Mouse (Mus musculus): ENCODE measurements around the gene Akr1c14.
A peak's percentile ranks its signal among the peaks of the same experiment; 100 is the strongest.
"Not testable (repeated sequence)": the region's sequence is repeated elsewhere in the genome, so short reads cannot be mapped to it uniquely, and the experiment has no call there.

Gene Akr1c14

GRCm38 (mm10) chr13:4123146-4123545 is 74.3 kb downstream of the Akr1c14 start:
- DNase-seq (ENCODE audit: low read depth, low spot score) = no peak

- not testable (repeated sequence) for DNase-seq (ENCODE audit: low read depth, low spot score)
Observed at GRCm38 (mm10) chr13:4124471-4124870, 75.7 kb downstream of the Akr1c14 start.

GRCm38 (mm10) chr13:4125846-4126245 is 77.0 kb downstream of the Akr1c14 start:
- not testable (repeated sequence) for DNase-seq (ENCODE audit: low read depth, low spot score)

- peak; percentile 44 for DNase-seq (ENCODE audit: low read depth, low spot score)
Observed at GRCm38 (mm10) chr13:4129100-4129499, 80.3 kb downstream of the Akr1c14 start.

- DNase-seq (ENCODE audit: low read depth, low spot score) = no peak
Observed at GRCm38 (mm10) chr13:4131317-4131716, 82.5 kb downstream of the Akr1c14 start.

DNA sequence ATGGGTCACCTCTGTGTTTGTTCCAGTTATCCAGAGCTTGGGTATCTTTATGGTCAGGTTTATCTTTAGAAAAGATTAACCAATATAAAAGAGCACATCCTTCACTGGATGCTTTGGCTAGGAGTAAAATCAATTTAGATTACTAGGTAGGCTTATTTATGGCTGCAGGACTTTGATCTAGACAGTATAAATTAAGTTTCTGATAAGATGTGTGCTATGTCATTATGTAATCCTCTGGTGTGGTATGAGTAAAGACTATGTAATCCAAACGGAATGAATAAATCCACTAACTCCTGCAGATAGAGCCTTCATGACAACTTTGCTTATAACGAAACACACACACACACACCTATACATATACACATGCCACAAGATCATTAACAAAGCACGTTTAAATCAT is 82.9 kb downstream of the Akr1c14 start:
- DNase-seq (ENCODE audit: low read depth, low spot score) = no peak

- peak; percentile 44 for DNase-seq (ENCODE audit: low read depth, low spot score)
Observed at GRCm38 (mm10) chr13:4133070-4133469, 84.3 kb downstream of the Akr1c14 start.

All from CD4-positive, CD25-positive, alpha-beta regulatory T cell, adult 2 months (primary cell).